Mouse (Mus musculus) adrenal gland, postnatal 25 days (tissue): Measurements from ENCODE around the gene Rpn1. TPM values are rescaled to one million over a fixed set of nuclear protein-coding genes. Genes with fewer than 3 reads are reported as not detected.

Experiments used
- DNase-seq: peaks from one replicate; pipeline ENCODE4 v3.0.0; 2021; ENCODE audit warnings: mixed read lengths
- long read RNA-seq: library from polyadenylated mRNA; stranded (forward); transcript quantifications from one replicate; pipeline ENCODE4 v2.0.0, GENCODE M21; 2021
- total RNA-seq: library from RNA; stranded (reverse); gene quantifications from 2 replicates; pipeline ENCODE4 v1.2.3, GENCODE M21; 2021

Gene Rpn1
- 211 and 212 TPM in 2 replicates for total RNA-seq
- long read RNA-seq, transcript Rpn1-201 (10 exons, 3,633 nt), result major isoform, 490 of 559 reads
- long read RNA-seq, partial matches to known transcripts, result 46 of 559 reads
- long read RNA-seq, other reads (novel, unspliced or antisense), result 23 of 559 reads

DNA sequence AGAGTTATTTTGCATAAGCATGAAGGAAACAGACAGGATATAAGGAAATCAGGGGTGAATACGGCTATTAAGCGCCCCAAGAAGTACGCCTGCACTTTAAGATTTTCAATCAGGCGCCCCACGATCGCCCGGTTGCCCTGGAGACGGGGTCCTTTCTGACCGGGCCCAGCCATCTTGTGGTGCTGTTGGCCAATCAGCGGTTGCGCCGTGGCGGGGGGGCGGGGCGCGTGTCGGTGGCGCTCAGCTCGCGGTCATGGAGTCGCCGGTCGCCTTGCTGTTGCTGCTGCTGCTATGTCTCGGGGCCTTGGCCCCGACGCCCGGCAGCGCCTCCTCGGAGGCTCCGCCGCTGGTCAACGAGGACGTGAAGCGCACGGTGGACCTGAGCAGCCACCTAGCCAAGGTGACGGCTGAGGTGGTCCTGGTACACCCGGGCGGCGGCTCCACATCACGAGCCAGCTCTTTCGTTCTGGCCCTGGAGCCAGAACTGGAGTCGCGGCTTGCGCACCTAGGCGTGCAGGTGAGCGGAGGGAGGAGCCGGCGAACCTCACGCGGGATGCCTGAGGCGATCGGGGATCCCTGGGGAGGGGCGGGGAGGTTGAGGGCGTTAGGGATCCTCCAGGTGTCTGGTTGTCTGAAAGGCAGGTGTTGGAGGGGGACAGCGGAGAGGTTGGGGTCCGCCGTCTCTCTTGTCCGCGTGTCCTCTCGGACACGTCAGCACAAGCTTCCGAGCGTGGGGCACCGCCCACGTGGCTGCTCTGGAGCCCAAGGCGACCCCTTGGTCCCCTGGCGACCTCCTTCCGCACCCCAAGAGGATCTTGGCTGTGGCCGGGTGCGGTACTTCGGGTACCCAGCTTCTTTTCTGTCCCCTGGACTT, at the start of gene Rpn1:
Gene Rpn1 (plus strand): TSS at position 205 of the 874 bp plus-strand sequence.
- DNase-seq, result peak; percentile 100

GRCm38 (mm10) chr6:88037471-88038045, 46.7 kb upstream of the Rpn1 start:
- no peak for DNase-seq

GRCm38 (mm10) chr6:88039426-88039825, 44.9 kb upstream of the Rpn1 start:
- no peak for DNase-seq

GRCm38 (mm10) chr6:88041221-88041620, 43.1 kb upstream of the Rpn1 start:
- DNase-seq, result no peak

- DNase-seq, result no peak
Measured at GRCm38 (mm10) chr6:88042336-88042735, 41.9 kb upstream of the Rpn1 start.

- DNase-seq, result no peak
Measured at GRCm38 (mm10) chr6:88044234-88044576, 40.1 kb upstream of the Rpn1 start.

- peak; percentile 96 for DNase-seq
Measured at GRCm38 (mm10) chr6:88044577-88045405, 39.5 kb upstream of the Rpn1 start, which contains the start of gene Rab7. Gene Rab7 (minus strand): TSS chr6:88045270.

DNA sequence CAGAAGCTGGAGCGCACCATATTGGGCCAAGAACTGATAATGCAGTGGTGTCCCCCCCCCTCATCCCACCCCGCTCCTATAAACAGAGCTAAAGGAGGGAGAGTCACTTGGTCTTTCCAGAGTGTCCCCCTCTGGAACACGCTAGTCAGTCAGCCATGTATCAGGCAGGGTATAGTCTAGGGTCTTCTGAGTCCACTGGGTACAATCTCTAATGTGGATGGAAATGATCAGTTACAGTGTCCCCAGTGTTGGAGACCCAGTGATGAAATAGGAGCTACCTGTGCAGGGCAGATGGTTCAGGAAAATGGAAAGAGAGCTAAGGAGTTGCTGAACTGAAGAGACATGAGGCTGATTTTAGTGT, 38.9 kb upstream of the Rpn1 start:
- DNase-seq, result no peak

- DNase-seq, result no peak
Measured at GRCm38 (mm10) chr6:88047853-88048252, 36.4 kb upstream of the Rpn1 start.

DNA sequence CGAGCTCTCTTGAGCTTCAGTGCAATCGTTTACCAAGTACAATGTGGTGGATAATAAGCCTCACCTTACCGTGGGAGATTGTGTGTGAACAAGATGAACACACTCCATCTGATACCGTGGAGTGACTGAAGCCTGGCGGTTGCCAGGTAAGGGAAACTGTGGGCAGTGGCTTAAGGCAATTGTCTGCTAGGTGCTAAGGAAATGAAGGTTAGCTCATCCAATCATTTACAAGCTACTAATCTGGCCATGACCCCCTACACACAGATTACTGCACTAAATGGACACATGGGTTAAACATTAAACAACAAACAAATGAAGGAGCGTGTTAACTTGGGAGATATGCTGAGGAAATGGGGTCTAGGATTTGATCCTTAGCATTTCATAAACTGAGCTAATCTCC, 35.3 kb upstream of the Rpn1 start:
- DNase-seq, result no peak

- no peak for DNase-seq
Measured at GRCm38 (mm10) chr6:88051206-88051605, 33.1 kb upstream of the Rpn1 start.

DNA sequence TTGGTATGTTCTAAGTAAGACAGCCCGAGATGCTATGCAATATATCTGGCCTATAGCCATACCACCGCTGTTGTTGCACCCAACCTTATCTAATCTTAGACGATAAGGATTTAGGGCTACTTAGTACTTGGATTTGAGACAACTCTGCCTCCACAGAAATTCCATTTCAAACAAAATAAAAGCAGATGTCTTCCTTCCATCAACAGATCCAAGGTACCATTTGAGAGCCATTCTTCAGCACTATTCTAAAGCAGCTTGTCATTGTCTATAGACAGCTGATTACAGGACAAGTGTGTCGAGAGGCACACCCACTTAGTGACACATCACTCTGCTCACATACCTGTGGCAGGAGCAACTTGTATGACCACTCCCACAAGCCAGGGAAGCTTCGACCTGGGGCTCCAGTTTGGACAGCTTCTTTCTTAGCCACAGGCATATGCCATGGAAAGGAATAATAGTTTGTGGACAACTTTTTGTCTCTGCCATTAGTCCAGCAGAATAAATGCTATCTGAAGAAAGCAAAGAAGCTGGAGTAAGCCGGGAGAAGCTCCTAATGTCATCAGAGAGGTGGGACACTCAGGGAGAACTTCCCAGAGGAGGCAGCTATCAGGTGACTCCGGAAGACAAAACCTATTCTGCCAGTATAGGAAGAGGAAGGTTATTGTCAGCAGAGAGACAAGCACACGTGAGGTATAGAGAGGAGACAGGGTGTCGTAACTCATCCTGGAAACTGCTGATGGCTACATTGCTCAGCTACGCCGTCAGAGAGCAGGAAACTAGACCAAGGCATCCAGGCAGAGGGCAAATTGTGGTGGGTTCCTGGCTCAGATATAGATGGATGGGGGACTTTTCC, 30.8 kb upstream of the Rpn1 start:
- DNase-seq, result no peak

GRCm38 (mm10) chr6:88054081-88054835, 30.0 kb upstream of the Rpn1 start:
- no peak for DNase-seq

- no peak for DNase-seq
Measured at GRCm38 (mm10) chr6:88055663-88056062, 28.6 kb upstream of the Rpn1 start.

DNA sequence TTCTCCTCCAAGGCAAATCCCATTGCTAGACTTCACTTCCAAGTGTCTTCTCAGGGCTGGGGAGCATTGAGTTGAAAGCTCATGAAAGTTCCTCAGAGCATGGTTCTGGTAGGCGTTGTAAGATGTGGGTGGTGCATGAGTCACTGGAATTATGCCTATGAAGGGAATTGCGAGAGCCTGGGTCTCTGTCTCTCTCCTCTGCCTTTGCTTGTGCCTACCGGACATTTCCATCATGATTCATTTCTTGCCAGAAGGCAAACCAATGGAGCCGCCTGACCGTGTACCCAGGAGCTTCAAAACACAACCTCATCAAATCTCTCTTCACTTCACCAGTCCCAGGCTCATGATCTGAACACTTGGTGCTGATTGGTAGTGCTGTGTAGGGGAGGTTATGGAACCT, 27.4 kb upstream of the Rpn1 start:
- DNase-seq, result no peak

DNA sequence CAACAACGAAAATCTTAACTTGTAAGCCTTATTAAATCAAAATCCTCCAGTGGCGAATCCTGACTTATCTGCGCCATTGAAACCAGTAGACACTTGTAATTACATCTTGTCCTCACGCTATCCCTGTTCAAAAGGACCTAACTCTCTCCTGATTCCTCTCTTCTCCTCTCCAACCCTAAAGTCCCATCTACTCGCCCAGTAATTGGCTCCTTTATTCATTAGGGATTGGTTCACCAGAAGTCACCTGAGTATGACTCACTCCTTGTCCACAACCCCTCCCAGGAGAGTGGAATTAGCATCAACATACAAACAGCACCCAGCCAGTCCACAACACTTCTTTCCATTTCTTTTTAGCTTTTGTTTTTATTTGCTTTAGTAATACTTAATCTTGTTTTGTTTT, 24.4 kb upstream of the Rpn1 start:
- DNase-seq, result no peak

DNA sequence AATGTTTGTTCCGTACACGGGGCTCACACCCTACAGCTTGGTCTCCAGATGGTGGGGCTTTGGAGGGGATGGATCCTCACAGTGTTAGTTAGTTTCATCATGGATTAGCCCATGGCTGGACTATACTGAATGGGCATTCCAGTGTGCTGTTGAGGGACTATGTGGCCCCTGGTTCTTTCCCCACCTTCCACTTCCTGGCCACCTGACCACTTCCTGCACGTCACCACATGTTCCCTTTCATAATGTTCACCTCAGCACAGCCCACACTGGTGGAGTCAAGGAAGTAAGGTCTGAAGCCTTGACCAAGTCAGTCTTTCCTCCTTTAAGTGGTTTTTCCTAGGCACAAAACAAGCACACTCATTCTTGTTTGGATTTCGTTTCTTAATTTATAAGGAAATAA, 23.7 kb upstream of the Rpn1 start:
- no peak for DNase-seq

GRCm38 (mm10) chr6:88061406-88061805, 22.9 kb upstream of the Rpn1 start:
- no peak for DNase-seq

- DNase-seq, result no peak
Measured at GRCm38 (mm10) chr6:88062398-88062797, 21.9 kb upstream of the Rpn1 start.

GRCm38 (mm10) chr6:88064072-88064642, 20.1 kb upstream of the Rpn1 start:
- DNase-seq, result no peak

GRCm38 (mm10) chr6:88065116-88065515, 19.2 kb upstream of the Rpn1 start:
- DNase-seq, result peak; percentile 42
